Comparison of ENCODE assay signal across 14 mouse cellular contexts in the genomic region with DNA sequence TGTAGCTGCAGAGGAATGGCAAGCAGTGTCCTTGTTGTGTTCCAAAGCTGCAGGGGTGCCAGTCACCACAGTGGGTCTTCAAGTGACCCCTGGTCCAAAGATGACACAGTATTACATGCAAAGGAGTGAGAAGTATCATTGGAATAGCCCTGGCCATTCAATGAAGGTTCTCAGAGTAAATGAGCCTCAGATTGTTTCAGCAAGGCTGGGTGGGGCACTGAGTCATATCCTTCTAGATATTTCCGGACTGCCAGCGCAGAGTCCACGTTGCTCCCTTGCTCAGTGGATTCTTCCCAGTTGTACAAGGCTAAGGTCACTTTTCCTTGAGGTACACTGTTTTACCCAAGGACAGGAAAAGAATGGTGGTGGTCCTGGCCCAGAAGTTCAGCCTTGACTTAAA.
"Had no signal": no experiment of that assay in that cellular context is flagged by ENCODE, and none has a peak within 500 bp of the region (broad histone marks: within the 10 kb centered on the region; RNA-seq: fewer than 3 reads in every experiment).

No protein-coding gene starts in this region.

- DNase-seq: gastrocnemius, adult 2 months; gastrocnemius, postnatal 14 days; gastrocnemius, postnatal 36 days; heart, adult 18-20 months; heart, postnatal 14 days; heart, postnatal 36 days; kidney, adult 18-20 months; kidney, adult 8-10 months; kidney, postnatal 10 days; kidney, postnatal 25 days; kidney, postnatal 4 days; layer of hippocampus, adult 9-11 months; layer of hippocampus, postnatal 36 days; left cerebral cortex, postnatal 4 days had no signal
